Mouse (Mus musculus): ENCODE data around the gene Spata32.
A peak's percentile ranks its signal among the peaks of the same experiment; 100 is the strongest.
"Not testable (repeated sequence)": the region's sequence is repeated elsewhere in the genome, so short reads cannot be mapped to it uniquely, and the experiment has no call there.

The Spata32 gene

GRCm38 (mm10) chr11:103246081-103246730 is 28.0 kb upstream of the Spata32 start:
- DNase-seq = no peak

DNA sequence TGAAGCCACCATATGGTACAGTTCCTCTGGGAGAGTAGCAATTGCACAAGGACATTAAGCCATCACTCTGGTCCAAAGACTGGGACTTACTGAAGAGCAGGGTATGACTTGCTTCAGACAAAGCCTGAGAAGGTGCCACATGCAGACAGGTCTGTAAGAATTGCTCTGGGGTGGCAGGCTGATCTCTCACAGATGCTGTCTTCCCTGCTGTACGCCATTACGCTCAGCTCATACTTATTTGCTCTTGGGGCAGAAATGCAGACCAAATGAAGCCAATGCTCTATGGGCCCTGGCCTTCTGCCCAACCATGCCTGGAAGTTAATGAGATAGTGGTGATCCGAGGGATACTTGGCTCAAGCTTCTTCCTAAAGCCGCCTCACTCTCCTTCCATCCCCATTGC is 26.6 kb upstream of the Spata32 start:
- DNase-seq = no peak

DNA sequence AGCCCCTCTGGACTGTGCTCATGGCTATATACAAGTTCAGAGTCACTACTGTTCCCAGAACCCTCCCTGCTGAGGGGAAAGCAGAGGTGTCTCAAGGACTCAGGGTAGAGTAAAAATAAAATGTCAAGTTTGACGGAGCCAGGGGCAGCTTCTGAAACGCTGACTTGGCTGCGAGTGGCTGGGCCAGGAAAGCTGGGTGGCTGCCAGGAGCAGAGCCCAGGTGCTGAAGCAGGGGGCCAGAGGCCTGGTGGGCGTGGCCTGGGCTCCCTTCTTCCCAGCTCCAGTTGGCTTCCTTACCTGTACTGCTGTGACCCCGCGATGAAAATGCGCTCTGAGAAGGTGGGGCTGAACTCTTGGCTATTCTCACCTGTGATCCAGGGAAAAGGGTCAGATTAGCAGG is 22.5 kb upstream of the Spata32 start:
- DNase-seq = no peak

DNA sequence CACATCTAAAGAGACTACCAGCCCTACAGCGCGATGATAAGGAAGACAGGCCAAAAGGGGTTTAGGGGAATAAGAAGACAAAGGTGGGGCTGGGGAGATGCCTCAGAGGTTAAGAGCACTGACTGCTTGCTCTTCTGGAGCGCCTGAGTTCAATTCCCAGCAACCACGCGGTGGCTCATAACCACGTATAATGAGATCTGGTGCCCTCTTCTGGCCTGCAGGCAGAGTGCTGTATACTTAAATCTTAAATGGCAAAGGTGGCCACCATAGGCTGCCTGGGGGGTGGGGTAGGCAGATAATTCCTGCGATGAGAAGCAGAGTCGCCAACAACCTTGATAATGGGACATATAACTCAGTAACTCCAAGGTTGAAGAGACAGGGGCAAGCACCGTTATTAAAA is 19.5 kb upstream of the Spata32 start:
- DNase-seq = no peak

DNA sequence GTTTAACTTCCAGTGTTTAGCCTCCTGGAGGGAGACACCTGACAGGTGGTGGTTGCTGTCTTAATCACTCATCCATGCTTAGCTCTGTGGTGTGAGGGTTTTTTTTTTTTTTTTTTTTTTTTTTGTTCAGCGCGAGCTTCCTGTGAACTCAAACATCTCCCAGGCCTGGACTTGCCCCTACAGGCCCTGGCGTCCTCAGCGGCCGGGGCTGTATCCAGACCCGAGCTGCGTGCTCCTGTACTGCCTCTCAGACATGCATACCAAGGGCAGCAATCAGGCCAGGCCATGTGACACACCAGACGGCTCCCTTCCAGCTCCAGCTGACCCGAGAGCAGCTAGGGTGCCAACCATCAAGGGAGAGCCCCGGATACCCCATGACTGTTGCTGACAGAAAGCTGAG is 18.7 kb upstream of the Spata32 start:
- no peak for DNase-seq

- no peak for DNase-seq
These were observed 18.2 kb upstream of the Spata32 start for GRCm38 (mm10) chr11:103236431-103236830.

- no peak for DNase-seq
These were observed 17.5 kb upstream of the Spata32 start for GRCm38 (mm10) chr11:103235702-103236101.

DNA sequence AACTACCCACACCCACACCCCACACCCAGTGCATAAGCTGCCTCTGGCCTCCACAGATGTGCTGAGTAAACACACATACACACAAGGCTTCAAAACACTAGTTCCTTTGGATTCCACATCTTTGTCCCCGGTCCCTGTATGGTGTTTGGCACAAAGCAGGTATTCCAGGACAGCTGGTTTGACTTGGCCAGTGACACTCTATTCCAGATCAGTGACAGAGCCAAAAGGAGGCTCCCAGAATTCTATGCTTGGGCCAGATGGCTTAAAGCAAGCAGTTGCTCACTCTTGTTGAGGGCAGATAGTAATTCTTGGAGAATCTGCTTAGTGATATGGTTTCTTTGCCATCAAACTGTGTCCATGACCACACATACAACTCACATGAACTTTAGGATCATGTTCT is 16.2 kb upstream of the Spata32 start:
- no peak for DNase-seq

- peak; percentile 84 for DNase-seq
These were observed 14.7 kb upstream of the Spata32 start for GRCm38 (mm10) chr11:103232966-103233365.

GRCm38 (mm10) chr11:103231367-103231766 is 13.1 kb upstream of the Spata32 start:
- DNase-seq = no peak

DNA sequence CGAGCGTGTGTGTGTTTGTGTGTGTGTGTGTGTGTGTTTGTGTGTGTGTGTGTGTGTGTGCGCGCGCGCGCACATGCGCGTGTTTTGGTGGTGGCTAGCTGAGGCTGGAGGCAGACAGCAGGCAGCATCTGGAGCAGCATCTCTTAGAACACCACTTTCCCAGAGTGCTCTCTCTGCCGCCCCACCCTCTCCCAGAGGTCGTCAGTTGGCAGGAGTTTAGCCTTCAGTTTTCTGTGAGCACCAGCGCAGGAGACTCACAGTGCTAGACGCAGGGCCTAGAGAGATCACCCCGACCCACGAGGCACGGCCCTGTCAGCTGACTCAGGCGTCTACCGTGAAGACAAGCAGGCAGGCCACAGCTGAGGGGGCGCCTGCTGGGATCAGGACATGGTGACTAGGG is 12.4 kb upstream of the Spata32 start:
- DNase-seq = no peak

DNA sequence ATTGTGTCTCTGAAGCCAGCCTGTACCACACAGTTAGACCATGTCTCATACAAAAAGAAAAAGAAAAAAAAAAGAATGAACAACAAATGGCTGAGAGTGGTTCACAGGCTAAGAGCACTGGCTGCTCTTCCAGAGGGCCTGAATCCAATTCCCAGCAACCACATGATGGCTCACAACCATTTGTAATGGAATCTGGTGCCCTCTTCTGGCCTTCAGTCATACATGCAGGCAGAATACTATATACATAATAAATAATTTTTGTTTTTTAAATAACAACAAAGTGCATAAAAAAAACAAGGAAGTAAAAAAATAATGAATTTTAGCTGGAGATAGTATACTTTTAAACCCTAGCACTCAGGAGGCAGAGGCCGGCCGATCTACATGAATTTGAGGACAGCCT is 11.4 kb upstream of the Spata32 start:
- no peak for DNase-seq

GRCm38 (mm10) chr11:103223951-103224456 is 5.8 kb upstream of the Spata32 start:
- no peak for DNase-seq

GRCm38 (mm10) chr11:103223444-103223843 is 5.2 kb upstream of the Spata32 start:
- DNase-seq = no peak

- not testable (repeated sequence) for DNase-seq
These were observed 4.5 kb upstream of the Spata32 start for GRCm38 (mm10) chr11:103222718-103223117.

DNA sequence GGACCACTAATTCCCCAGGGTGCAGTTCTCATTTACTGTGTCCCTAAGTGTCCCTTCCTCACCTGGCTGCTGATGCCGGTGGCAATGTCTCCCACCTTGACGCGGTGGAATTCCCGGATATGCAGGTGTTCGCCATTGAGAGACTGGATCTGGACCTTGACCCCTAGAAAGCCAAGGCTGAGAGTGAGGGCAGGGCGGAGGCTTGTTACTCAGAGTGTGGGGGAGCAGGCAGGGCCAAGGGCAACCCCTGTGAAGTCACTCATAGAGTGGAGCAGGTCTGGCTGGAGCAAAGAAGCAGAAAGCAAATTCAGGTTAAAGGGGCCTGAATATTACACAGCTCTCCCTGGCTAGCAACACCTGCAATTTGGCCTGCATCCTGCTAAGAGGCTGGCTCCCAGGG is 3.2 kb upstream of the Spata32 start:
- DNase-seq = no peak

DNA sequence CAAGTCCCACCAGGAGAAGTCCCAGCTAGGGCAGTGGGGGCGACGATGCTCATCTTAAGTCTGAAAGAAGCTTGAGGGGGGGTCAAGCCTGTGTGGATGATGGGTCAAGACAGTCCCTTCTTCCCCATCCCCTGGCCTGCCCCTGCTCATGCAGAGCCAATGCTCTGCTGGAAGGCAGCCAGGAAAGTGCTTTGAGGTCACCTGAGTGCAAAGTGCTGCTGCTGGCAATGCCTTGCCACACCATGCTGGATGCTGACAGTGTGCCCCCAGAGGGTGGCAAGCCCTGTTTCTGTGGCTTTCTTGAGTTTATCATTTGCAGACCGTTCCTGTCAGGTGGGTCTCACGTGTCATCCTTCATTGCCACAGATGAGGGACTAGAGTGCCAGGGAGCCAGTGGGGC is 1.8 kb upstream of the Spata32 start:
- DNase-seq = no peak

- DNase-seq = no peak
These were observed 1.0 kb upstream of the Spata32 start for GRCm38 (mm10) chr11:103219259-103219658.

GRCm38 (mm10) chr11:103218517-103218901 is 277 bp upstream of the Spata32 start:
- DNase-seq = no peak

DNA sequence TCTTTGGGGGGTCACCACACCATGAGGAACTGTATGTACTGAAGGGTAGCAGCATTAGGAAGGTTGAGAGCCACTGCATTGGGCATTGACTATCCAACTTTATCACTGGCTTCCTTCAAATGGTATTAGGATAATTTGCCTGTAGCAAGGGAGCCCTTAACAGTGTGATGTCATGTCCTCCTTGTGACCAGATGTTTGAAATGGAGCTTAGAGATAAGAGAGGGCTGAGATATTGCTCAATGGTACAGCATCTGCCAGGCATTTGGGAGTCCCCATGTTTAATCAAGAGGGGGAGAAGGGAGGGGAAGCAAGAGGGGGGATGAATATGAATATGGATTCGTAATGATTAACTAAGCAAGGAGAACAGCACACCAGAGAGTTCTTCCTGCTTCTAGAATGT is 2.9 kb downstream of the Spata32 start:
- DNase-seq = no peak

DNA sequence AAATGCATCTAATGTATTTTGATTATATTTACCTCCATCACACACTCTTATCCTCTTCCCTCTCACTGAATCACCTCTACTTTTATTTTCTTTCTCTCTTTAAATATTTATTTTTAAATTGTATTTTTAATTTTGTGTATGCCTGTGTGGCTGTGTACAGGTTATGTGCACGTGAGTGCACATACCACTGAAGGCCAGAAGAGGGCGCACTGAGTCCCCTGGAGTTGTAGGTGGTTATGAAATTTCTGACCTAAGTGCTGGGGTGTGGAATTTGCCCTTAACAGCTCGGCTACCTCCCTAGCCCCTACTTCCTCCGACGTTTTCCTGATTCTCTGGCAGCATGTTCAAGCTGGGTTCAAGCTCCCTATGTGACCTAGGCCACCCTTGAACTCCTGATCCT is 4.5 kb downstream of the Spata32 start:
- DNase-seq = no peak

DNA sequence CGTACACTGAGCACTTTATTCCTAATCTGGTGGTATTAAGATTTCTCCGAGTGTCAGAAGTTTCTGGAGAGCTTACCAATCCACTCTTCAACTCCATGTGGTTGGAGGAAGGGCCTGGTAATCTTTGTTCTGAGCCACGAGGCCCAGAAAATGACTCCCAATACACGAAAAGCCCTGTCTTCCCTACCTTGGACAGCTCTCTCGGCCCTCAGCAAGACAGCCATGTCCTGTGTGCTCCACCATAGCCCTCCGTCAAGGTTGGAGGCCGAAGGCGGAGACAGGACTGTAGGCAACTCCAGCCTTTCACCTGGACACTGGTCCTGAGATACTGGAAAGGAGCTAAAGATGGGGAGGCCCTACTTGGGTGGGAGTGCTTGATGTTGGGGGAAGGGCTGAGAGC is 7.9 kb downstream of the Spata32 start:
- no peak for DNase-seq

DNA sequence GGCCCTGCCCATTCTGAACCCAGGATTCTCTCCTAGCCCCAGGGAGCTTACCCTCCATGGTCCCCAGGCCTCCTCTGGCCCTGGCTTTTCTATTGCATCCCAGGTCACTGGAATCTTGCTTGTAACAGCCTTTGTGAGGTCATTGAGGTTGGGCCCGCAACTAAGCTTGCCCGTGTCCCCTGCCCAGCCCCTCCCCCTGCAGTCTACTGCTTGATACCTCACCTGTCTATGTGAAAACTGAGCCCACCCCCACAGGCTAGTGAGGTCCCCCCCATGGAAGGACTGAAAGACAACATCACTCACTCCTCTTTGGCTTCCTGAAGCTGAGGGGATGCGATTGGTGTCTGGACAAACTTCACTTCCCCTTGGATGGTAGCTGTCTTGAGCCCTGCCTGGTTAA is 9.8 kb downstream of the Spata32 start, which contains the start of gene 1700023F06Rik:
1700023F06Rik (minus strand) TSS at position 101 of the 400 bp plus-strand sequence.
- no peak for DNase-seq

- no peak for DNase-seq
These were observed 12.0 kb downstream of the Spata32 start for GRCm38 (mm10) chr11:103206203-103206602.

- no peak for DNase-seq
These were observed 15.9 kb downstream of the Spata32 start for GRCm38 (mm10) chr11:103202376-103202775.

Data from right cerebral cortex, postnatal 14 days (tissue).